Mouse (Mus musculus): ENCODE results near the gene Ppp1r21. TPM values are rescaled to one million over a fixed set of nuclear protein-coding genes. Genes with fewer than 3 reads are reported as not detected.

Ppp1r21 gene
- polyA plus RNA-seq, 1 experiment from 2014 or later: 20.5 TPM

- Histone ChIP-seq H3K9ac (replicated peaks) (peak overlapping the region; percentile 72), H3K27me3 (no peaks in the 10 kb centered on the region), H3K4me1 (replicated peaks) (peaks cover 13% of the 10 kb centered on the region), H3K36me3 (no peaks in the 10 kb centered on the region), H3K4me3 (replicated peaks) (peak overlapping the region; percentile 65), H3K4me2 (peak overlapping the region; percentile 76), H3K27ac (peak overlapping the region; percentile 66), H3K9me3 (no peaks in the 10 kb centered on the region)
- WGBS: 2% methylated on average over 14 of the region's 14 CpGs
- peak; percentile 88; the same call in 1 of the 2 replicates for ATAC-seq (ENCODE audit: insufficient number of reproducible peaks, insufficient read depth, low FRiP score, low TSS enrichment, low read depth)
Observed at GRCm38 (mm10) chr17:88530236-88530619, 310 bp downstream of the Ppp1r21 start.

DNA sequence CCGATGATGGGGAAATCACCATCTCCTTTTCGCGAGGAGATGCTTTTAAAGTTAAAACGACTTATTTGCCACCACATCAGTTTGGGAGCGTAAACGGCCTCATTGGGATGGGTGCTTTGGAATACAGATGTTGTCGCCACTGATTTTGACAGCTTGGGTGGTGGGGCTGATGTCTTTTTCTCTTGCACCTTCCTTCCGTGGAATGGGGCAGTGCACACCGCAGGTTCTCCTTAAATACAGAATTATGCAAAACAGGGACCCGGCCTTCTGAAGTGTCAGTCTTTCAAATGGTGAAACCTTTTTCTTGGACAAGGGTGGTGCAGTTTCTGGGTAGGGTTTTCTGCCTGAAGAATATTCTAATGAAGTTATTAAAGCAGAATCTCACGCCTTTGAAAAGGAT, 749 bp downstream of the Ppp1r21 start:
- Histone ChIP-seq H3K4me3 (replicated peaks) (peak overlapping the region; percentile 65), H3K9me3 (no peaks in the 10 kb centered on the region), H3K4me2 (peak overlapping the region; percentile 76), H3K36me3 (no peaks in the 10 kb centered on the region), H3K4me1 (replicated peaks) (peaks cover 17% of the 10 kb centered on the region), H3K9ac (replicated peaks) (peak overlapping the region; percentile 72), H3K27ac (no peak overlapping the region; the same call in 1 of the 2 replicates), H3K27me3 (no peaks in the 10 kb centered on the region)
- ATAC-seq (ENCODE audit: insufficient number of reproducible peaks, insufficient read depth, low FRiP score, low TSS enrichment, low read depth): no peak
- WGBS: 11% methylated on average over 11 of the region's 11 CpGs

DNA sequence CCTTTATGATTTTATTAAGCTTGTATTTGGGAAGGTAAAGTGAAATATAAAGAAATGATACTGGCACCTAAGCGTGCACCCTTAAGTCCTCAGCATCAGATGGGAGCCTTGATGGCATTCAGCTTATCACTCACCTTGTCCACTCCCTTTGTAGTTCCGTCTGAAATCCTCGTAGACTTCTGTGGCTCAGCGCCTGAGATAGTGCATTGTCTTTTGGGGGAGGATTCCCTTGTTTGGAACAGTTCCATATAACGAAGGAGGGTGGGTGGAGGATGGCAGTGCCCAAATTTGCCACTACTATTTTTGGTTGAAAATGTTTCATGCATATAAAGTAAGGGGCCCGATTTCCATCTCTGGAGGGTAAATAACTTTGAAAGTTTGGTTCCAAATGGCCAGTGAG, 1.3 kb downstream of the Ppp1r21 start:
- no peak overlapping the region for H3K9ac ChIP-seq (replicated peaks)
- H3K4me1 ChIP-seq (replicated peaks): peaks cover 18% of the 10 kb centered on the region
- WGBS: 79% methylated on average over 6 of the region's 6 CpGs
- no peaks in the 10 kb centered on the region for H3K27me3 ChIP-seq
- no peak for ATAC-seq (ENCODE audit: insufficient number of reproducible peaks, insufficient read depth, low FRiP score, low TSS enrichment, low read depth)
- no peaks in the 10 kb centered on the region for H3K36me3 ChIP-seq
- H3K9me3 ChIP-seq: no peaks in the 10 kb centered on the region
- peak overlapping the region; percentile 76 for H3K4me2 ChIP-seq
- H3K27ac ChIP-seq: no peak overlapping the region
- no peak overlapping the region for H3K4me3 ChIP-seq (replicated peaks)

DNA sequence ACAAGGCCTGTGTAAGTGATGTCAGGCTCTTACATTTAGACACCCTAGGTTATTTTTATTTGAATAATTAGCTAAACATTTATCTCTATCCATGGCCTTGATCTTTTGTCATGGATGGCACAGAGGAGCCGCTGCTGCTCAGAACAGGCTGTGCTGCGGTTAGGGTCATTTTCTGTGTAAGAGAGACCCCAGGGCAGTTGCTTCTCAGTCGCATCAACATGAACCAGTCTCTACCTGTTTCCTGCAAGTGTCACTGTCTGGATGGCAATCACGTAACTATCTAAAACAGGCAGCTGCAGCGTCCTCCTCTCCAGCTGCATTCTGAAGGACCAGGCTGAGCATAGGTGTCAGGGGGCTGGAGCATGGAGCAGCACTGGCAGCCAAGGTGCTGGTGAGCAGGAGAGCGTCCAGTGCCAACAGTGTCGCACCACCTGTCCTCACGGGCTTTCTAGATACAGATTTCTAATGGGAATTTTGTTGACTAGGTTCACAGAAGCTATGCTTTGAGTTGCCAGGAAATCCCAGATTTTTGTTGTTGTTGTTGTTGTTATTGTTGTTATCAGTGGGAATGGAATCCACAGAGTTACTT, 8.0 kb downstream of the Ppp1r21 start:
- Histone ChIP-seq H3K4me2 (no peak overlapping the region), H3K4me1 (replicated peaks) (peaks cover 13% of the 10 kb centered on the region)
- WGBS: 84% methylated on average over 8 of the region's 8 CpGs

DNA sequence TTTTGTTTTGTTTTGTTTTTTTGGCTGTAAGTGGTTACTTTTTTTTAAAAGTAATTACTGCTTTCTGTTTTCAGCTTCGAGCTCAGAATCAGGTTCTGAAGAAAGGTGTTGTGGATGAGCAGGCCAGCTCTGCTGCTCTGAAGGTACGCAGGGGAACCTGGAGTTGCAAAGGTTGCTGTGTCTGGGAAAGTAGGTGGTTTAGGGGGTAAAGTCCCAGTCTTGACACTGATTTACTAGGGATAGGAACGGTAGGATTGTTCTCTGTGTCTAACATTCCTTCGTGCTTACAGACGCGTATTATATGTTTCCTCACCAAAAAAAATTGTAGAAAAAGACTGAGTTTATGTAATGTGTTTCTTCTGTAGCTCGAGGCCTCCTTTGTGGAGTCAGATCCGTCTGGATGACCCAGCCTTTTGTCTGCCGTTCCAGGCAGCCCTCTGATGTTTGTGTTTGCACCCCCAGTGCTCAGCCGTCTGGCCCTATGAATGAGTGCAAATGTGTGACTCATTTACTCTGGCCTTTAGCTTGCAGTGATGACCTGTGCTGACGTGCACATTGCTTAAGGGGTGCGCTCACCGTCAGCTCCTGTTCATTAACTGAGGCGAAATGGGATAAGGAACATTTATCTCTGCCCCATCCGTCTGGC, 13.0 kb downstream of the Ppp1r21 start:
- H3K27ac ChIP-seq: no peak overlapping the region
- H3K36me3 ChIP-seq: peaks cover 34% of the 10 kb centered on the region
- no peaks in the 10 kb centered on the region for H3K9me3 ChIP-seq
- H3K9ac ChIP-seq (replicated peaks): no peak overlapping the region
- no peak overlapping the region for H3K4me2 ChIP-seq
- no peak overlapping the region for H3K4me3 ChIP-seq (replicated peaks)
- no peaks in the 10 kb centered on the region for H3K27me3 ChIP-seq
- no peak for ATAC-seq (ENCODE audit: insufficient number of reproducible peaks, insufficient read depth, low FRiP score, low TSS enrichment, low read depth)
- no peaks in the 10 kb centered on the region for H3K4me1 ChIP-seq (replicated peaks)
- 39% methylated on average over 15 of the region's 15 CpGs for WGBS

More for the DNA sequence above, 8.0 kb downstream of the Ppp1r21 start:
- Histone ChIP-seq H3K36me3 (no peaks in the 10 kb centered on the region), H3K9ac (replicated peaks) (no peak overlapping the region), H3K9me3 (no peaks in the 10 kb centered on the region), H3K27ac (no peak overlapping the region), H3K4me3 (replicated peaks) (no peak overlapping the region), H3K27me3 (no peaks in the 10 kb centered on the region)
- no peak for ATAC-seq (ENCODE audit: insufficient number of reproducible peaks, insufficient read depth, low FRiP score, low TSS enrichment, low read depth)

- H3K9ac ChIP-seq (replicated peaks): no peak overlapping the region
- H3K4me3 ChIP-seq (replicated peaks): no peak overlapping the region
- no peaks in the 10 kb centered on the region for H3K4me1 ChIP-seq (replicated peaks)
- WGBS: 72% methylated on average over 3 of the region's 3 CpGs
- H3K4me2 ChIP-seq: no peak overlapping the region
- H3K27ac ChIP-seq: no peak overlapping the region
- no peaks in the 10 kb centered on the region for H3K27me3 ChIP-seq
- peaks cover 36% of the 10 kb centered on the region for H3K36me3 ChIP-seq
- H3K9me3 ChIP-seq: no peaks in the 10 kb centered on the region
- no peak for ATAC-seq (ENCODE audit: insufficient number of reproducible peaks, insufficient read depth, low FRiP score, low TSS enrichment, low read depth)
Observed at GRCm38 (mm10) chr17:88543417-88543782, 13.5 kb downstream of the Ppp1r21 start.

DNA sequence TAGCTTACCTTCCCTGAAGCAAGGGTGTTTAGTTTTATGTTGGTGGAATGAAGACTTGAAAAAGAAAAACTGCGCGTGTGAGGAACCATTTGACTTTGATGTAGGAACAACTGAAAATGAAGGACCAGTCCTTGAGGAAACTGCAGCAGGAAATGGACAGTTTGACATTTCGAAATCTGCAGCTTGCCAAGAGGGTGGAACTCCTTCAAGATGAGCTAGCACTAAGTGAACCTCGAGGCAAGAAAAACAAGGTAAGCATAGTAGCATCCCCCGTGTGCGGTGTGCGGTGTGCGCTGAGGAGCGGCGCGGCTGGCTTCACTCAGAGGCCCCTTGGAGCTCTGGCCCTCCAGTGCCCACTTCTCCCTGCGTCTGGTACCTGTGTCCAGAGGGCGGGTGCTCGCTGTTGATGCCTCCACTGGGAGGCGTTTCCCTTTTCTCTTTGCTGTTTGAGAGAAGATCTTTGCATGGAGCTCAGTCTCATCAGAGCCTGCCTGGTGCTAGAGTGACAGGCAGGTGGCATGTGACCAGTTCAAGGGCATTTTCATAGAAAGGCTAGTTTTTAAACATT, 15.4 kb downstream of the Ppp1r21 start:
- 90% methylated on average over 15 of the region's 15 CpGs for WGBS
- H3K27me3 ChIP-seq: no peaks in the 10 kb centered on the region
- no peaks in the 10 kb centered on the region for H3K4me1 ChIP-seq (replicated peaks)
- no peak overlapping the region for H3K4me3 ChIP-seq (replicated peaks)
- H3K4me2 ChIP-seq: no peak overlapping the region
- H3K9ac ChIP-seq (replicated peaks): no peak overlapping the region
- no peak overlapping the region for H3K27ac ChIP-seq
- no peaks in the 10 kb centered on the region for H3K9me3 ChIP-seq
- no peak for ATAC-seq (ENCODE audit: insufficient number of reproducible peaks, insufficient read depth, low FRiP score, low TSS enrichment, low read depth)
- peaks cover 48% of the 10 kb centered on the region for H3K36me3 ChIP-seq

DNA sequence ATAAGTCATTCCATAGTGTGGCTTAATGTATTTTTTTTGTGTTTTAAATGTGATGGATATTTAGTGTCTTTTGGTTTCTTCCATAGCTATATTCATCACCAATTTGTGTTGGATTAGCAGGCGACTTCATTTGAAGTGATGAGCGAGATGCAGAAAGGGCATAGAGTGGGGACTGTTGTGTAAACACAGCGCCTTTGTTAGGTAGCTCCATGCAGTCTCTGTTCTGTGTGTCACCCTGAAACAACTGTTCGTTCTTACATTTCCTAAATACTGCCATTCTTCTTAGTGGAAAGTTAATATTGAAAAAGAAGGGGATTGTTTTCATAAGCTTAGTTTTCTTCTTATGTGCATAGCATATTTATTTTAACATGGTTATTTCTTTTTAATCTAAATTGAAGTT, 16.8 kb downstream of the Ppp1r21 start:
- Histone ChIP-seq H3K36me3 (peaks cover 48% of the 10 kb centered on the region), H3K9ac (replicated peaks) (no peak overlapping the region), H3K4me2 (no peak overlapping the region), H3K9me3 (no peaks in the 10 kb centered on the region), H3K27me3 (no peaks in the 10 kb centered on the region), H3K27ac (no peak overlapping the region), H3K4me1 (replicated peaks) (0 out of 2 replicates have a peak, but pooled peaks cover 3% of the 10 kb centered on the region), H3K4me3 (replicated peaks) (no peak overlapping the region)
- ATAC-seq (ENCODE audit: insufficient number of reproducible peaks, insufficient read depth, low FRiP score, low TSS enrichment, low read depth): no peak
- 93% methylated on average over 4 of the region's 4 CpGs for WGBS

DNA sequence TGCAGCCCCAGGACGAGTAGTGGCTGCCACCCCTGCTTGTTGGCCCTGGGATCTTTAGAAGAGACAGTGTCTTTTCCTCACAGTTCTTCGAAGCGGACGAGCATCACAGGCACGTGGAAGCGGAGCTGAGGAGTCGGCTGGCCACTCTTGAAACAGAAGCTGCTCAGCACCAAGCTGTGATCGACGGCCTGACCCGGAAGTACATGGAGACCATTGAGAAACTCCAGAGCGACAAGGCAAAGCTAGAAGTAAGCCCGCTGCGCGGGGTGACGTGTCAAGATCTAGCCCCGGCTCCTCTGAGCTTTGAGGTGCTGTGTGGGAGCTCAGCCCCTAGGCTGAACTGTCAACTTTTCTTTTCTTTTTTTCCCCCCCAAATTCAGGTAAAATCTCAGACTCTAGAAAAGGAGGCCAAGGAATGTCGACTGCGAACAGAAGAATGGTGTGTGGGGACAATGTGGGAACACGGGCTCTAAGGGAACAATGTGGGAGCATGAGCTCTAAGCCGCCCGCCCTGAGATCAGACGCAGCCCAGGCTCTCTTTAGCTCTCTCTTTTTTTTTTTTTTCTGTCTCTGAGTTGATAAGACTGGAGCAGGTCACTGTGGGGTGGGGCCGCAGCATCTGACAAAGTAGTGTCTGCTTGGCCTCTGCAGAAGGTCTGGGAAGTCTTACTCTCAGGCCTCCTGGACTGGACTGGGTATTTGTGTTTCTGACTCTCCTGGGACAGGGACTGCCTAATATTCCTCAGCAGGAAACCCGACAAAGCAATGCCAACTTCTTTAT, 19.7 kb downstream of the Ppp1r21 start:
- H3K9ac ChIP-seq (replicated peaks): no peak overlapping the region
- H3K4me2 ChIP-seq: no peak overlapping the region
- H3K27ac ChIP-seq: no peak overlapping the region
- no peak for ATAC-seq (ENCODE audit: insufficient number of reproducible peaks, insufficient read depth, low FRiP score, low TSS enrichment, low read depth)
- no peaks in the 10 kb centered on the region for H3K27me3 ChIP-seq
- peaks cover 23% of the 10 kb centered on the region for H3K4me1 ChIP-seq (replicated peaks)
- H3K36me3 ChIP-seq: peaks cover 42% of the 10 kb centered on the region
- no peaks in the 10 kb centered on the region for H3K9me3 ChIP-seq
- WGBS: 88% methylated on average over 24 of the region's 24 CpGs
- no peak overlapping the region for H3K4me3 ChIP-seq (replicated peaks)

GRCm38 (mm10) chr17:88550351-88550750, 20.4 kb downstream of the Ppp1r21 start:
- Histone ChIP-seq H3K4me1 (replicated peaks) (peaks cover 23% of the 10 kb centered on the region), H3K36me3 (peaks cover 42% of the 10 kb centered on the region), H3K27me3 (no peaks in the 10 kb centered on the region), H3K9me3 (no peaks in the 10 kb centered on the region), H3K27ac (no peak overlapping the region), H3K4me2 (no peak overlapping the region), H3K9ac (replicated peaks) (no peak overlapping the region), H3K4me3 (replicated peaks) (no peak overlapping the region)
- WGBS: 67% methylated on average over 5 of the region's 5 CpGs
- ATAC-seq (ENCODE audit: insufficient number of reproducible peaks, insufficient read depth, low FRiP score, low TSS enrichment, low read depth): no peak
